Mouse (Mus musculus) liver, embryonic 11.5 days (tissue): Measurements from ENCODE around the gene Hipk4. TPM values are rescaled to one million over a fixed set of nuclear protein-coding genes. Genes with fewer than 3 reads are reported as not detected.
"Not testable (repeated sequence)": the region's sequence is repeated elsewhere in the genome, so short reads cannot be mapped to it uniquely, and the experiment has no call there.

Experiments
- ATAC-seq: fragments of 200-750 bp; cut with Nextera tagmentation; replicated peaks from 2 replicates; pipeline ENCODE4 v1.8.0; 2017; ENCODE audit warnings: moderate number of reproducible peaks, mild to moderate bottlenecking, moderate TSS enrichment, moderate library complexity; ENCODE audit not compliant: low FRiP score
- DNase-seq: peaks from one replicate; pipeline ENCODE4 v3.0.0-alpha.2; 2017; ENCODE audit warnings: low spot score
- H3K27ac ChIP-seq: fragments of 300-500 bp; sonication (generic); 2 replicates; pipeline ENCODE4 v1.5.1; 2014; ENCODE audit warnings: mild to moderate bottlenecking, low read depth, low read length, control low read depth
- H3K27me3 ChIP-seq: fragments of 300-500 bp; sonication (generic); replicated peaks from 2 replicates; pipeline ENCODE4 v1.6.1; 2014; ENCODE audit warnings: low read length, mixed read lengths; ENCODE audit not compliant: control insufficient read depth, insufficient read depth
- H3K36me3 ChIP-seq: fragments of 300-500 bp; sonication (generic); 2 replicates; pipeline ENCODE4 v1.6.1; 2014; ENCODE audit warnings: mild to moderate bottlenecking, low read length, moderate library complexity, mixed read lengths; ENCODE audit not compliant: control insufficient read depth, insufficient read depth
- H3K4me1 ChIP-seq: fragments of 300-500 bp; sonication (generic); replicated peaks from 2 replicates; pipeline ENCODE4 v1.6.1; 2014; ENCODE audit warnings: low read length, mixed read lengths; ENCODE audit not compliant: control insufficient read depth, insufficient read depth
- H3K4me2 ChIP-seq: fragments of 300-500 bp; sonication (generic); 2 replicates; pipeline ENCODE4 v1.6.1; 2014; ENCODE audit warnings: mild to moderate bottlenecking, control low read depth, moderate library complexity
- H3K4me3 ChIP-seq: fragments of 300-500 bp; sonication (generic); 2 replicates; pipeline ENCODE4 v1.5.1; 2014; ENCODE audit warnings: low read depth, low read length, control low read depth
- H3K9ac ChIP-seq: fragments of 300-500 bp; sonication (generic); 2 replicates; pipeline ENCODE4 v1.6.1; 2014; ENCODE audit warnings: low read depth, low read length, control low read depth
- H3K9me3 ChIP-seq: fragments of 300-500 bp; sonication (generic); 2 replicates; pipeline ENCODE4 v1.6.1; 2016; ENCODE audit warnings: low read length, inconsistent platforms, mixed read lengths; ENCODE audit not compliant: control insufficient read depth
- WGBS: fragments of 180-500 bp; shearing (Covaris S2); extraction: QIAGEN DNeasy Blood & Tissue Kit; methylation state at CpG from one replicate; pipeline ENCODE4 v1.1.7; 2014; 5-methylcytosine and 5-hydroxymethylcytosine counted together
- polyA plus RNA-seq: library from polyadenylated mRNA; unstranded; fragments of >200 nt; fragmentation: Nextera tagmentation; extraction: Ambion mirVana; gene quantifications from 2 replicates; pipeline ENCODE4 v1.2.1, GENCODE M21; 2014

The Hipk4 gene
- polyA plus RNA-seq, 1 experiment from 2014 or later, result 0.33 TPM

DNA sequence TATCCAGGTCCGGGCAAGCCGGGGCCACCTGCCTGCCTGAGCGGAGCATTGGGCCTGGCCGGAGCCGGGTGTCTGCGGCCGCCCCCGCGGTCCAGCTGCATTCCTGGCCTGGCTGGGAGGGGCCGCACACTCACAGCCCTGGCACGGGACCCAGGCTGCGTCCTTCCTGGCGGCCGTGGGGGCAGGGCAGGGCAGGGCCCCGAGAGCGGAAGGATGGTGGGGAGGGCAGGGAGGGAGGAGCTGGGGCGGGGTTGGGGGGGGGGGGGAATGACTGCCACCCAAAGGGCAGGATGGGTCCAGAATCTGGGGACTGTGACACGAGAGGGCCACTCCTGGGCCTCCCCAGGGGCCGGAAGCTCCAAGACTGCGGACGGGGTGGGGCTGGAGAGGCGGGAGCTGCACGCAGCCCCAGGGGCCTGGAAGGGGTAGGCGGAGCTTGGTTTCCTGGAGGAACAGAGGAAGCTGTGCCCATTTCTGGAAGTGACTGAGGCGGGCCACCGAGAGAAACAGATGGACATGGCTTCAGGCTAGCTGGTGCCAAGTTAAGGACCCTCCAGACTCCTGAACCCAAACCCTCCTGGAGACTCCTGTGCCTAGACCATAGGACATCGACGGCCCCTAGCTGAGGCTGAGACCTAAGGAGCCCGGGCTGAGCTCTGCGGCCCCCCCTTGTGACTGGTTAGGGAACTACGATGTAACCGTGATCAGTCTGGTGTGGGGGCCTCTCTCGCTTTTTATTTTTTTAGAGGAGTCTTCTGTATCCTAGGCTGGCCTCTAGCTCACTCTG is 32.3 kb upstream of the Hipk4 start:
- peak overlapping the region; percentile 68 for H3K9ac ChIP-seq
- H3K36me3 ChIP-seq, result peaks cover 8% of the 10 kb centered on the region; the same call in 1 of the 2 replicates
- no peaks in the 10 kb centered on the region for H3K27me3 ChIP-seq
- H3K4me3 ChIP-seq, result peak overlapping the region; percentile 53
- peak overlapping the region; percentile 78 for H3K4me2 ChIP-seq
- peaks cover 38% of the 10 kb centered on the region for H3K4me1 ChIP-seq
- ATAC-seq (peak; percentile 88), DNase-seq (peak; percentile 95)
- H3K9me3 ChIP-seq, result no peaks in the 10 kb centered on the region
- peak overlapping the region; percentile 96 for H3K27ac ChIP-seq
- WGBS, result under 1% methylated on average over 31 of the region's 33 CpGs

DNA sequence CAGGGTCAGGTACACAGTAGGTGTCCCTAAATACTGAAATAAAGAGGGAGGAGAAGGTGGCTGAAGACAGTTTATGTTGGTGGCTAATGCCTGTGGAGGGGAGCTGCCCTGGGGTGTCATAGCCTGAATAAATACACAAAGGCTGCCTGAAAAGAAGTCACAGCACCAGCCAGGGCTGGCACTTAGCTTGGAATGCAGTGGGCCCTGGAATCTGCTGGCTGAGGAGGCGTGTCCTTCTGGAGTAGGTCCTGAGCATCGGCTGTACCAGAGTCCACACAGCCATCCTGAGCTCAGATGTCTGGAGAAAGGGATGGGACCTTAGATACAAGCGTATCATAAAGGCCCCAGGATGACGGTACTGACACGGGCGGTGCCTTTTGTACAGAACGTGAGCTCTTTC is 31.2 kb upstream of the Hipk4 start:
- Histone ChIP-seq H3K27ac (peak overlapping the region; percentile 96), H3K9me3 (no peaks in the 10 kb centered on the region), H3K4me2 (peak overlapping the region; percentile 78), H3K27me3 (no peaks in the 10 kb centered on the region), H3K9ac (peak overlapping the region; percentile 68), H3K4me1 (peaks cover 37% of the 10 kb centered on the region), H3K4me3 (0 out of 2 replicates have a peak overlapping the region, but pooled peaks have one; percentile 53), H3K36me3 (peaks cover 8% of the 10 kb centered on the region; the same call in 1 of the 2 replicates)
- DNase-seq (no peak), ATAC-seq (no peak)
- 73% methylated on average over 7 of the region's 7 CpGs for WGBS

DNA sequence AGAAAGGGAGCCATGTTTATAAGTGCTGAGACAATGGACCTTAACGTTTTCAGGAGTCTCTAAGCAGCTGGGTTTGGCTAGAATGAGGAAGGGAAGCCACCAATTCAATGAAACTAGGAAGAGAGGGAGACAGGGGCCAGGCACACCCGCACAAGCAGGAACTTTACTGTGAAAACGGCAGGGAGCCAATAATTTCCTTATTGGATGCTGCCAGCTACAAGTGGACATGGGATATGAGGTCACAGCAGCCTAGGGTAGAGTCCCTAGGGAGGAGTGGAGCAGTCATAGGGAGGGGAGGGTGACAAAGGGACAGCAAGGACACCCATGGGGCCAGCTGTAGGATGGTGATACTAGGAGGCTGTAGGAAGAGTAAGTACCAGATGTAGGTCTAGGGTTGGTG is 30.0 kb upstream of the Hipk4 start:
- Histone ChIP-seq H3K4me1 (peaks cover 41% of the 10 kb centered on the region), H3K27me3 (no peaks in the 10 kb centered on the region), H3K4me3 (no peak overlapping the region), H3K27ac (no peak overlapping the region), H3K9ac (no peak overlapping the region), H3K36me3 (peaks cover 8% of the 10 kb centered on the region; the same call in 1 of the 2 replicates), H3K9me3 (no peaks in the 10 kb centered on the region), H3K4me2 (no peak overlapping the region)
- no peak for DNase-seq
- ATAC-seq, result no peak
- WGBS, result 56% methylated on average over 3 of the region's 3 CpGs

DNA sequence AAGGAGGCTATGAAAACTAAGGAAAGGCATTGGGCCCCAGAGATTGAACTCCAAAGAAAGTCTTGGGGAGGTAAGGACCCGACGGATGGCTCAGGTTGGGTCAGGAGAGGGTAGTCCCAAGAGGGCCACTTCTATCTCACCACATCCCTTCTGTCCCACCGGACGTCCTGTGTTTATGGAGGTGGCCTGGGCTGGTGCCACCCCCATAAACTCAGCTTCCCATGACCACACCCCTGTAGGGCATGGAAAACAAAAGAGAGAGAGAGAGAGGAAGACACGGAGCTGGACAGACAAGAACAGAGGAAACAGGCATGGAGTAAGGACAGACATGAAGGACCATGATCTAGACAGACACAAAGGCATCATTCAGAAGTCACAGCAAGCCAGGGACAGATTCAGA is 29.6 kb upstream of the Hipk4 start:
- WGBS, result 86% methylated on average over 5 of the region's 5 CpGs
- no peak overlapping the region for H3K4me2 ChIP-seq
- no peaks in the 10 kb centered on the region for H3K27me3 ChIP-seq
- H3K4me3 ChIP-seq, result no peak overlapping the region
- ATAC-seq, result no peak
- DNase-seq, result no peak
- no peak overlapping the region for H3K27ac ChIP-seq
- H3K36me3 ChIP-seq, result peaks cover 8% of the 10 kb centered on the region; the same call in 1 of the 2 replicates
- H3K9me3 ChIP-seq, result no peaks in the 10 kb centered on the region
- peaks cover 36% of the 10 kb centered on the region for H3K4me1 ChIP-seq
- no peak overlapping the region for H3K9ac ChIP-seq

DNA sequence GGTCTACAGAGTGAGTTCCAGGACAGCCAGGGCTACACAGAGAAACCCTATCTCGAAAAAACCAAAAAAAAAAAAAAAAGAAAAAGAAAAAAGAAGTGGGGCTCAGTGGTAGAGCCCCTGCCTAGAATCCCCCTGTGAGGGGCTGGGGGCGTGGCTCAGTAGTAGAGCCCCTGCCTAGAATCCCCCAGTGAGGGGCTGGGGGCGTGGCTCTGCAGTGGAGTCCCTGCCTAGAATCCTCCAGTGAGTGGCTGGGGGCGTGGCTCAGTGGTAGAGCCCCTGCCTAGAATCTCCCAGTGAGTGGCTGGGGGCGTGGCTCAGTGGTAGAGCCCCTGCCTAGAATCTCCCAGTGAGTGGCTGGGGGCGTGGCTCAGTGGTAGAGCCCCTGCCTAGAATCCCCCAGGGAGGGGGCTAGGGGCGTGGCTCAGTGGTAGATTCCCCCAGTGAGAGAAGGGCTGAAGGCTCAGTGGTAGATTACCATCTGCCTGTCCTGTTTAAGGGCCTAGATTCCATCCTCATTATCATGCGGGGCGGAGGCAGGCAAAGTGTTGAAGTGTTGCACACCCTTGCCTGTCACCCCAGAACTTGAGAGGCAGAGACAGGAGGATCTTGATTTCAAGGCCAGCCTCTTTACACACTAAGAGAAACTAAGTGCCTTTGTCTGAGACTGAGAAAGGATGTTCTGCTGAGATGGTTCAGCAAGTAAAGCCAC is 28.3 kb upstream of the Hipk4 start:
- not testable (repeated sequence) for ATAC-seq, H3K9ac ChIP-seq, H3K4me3 ChIP-seq, H3K27me3 ChIP-seq, H3K36me3 ChIP-seq, H3K9me3 ChIP-seq, H3K4me2 ChIP-seq, H3K27ac ChIP-seq, DNase-seq
- WGBS, result 82% methylated on average over 9 of the region's 9 CpGs
- H3K4me1 ChIP-seq, result peaks cover 24% of the 10 kb centered on the region

DNA sequence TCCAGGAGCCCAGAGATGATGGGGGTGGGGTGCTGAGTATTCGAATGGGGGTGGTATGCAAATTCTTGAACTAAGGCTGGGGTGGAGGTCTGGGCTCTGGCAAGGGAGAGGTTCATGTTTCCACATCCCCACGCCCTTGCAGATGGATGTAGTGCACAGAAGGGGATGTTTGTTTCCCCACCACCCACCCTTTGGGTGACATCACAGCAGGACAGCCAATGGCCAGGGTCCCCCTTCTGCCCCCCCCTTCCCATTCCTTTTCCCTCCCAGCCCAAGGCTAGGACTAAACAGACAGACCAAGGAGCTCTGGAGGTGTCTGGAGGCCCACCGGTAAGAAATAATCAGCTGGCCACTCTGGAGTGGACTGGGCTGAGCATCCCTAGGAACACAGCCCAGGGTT is 24.0 kb upstream of the Hipk4 start, which contains the start of gene Prx:
Prx (plus strand) TSS at position 289 of the 400 bp plus-strand sequence.
- H3K4me3 ChIP-seq, result no peak within 1 kb of the TSS
- H3K4me2 ChIP-seq, result no peak within 1 kb of the TSS
- ATAC-seq, result no peak
- no peaks in the 10 kb centered on the region for H3K36me3 ChIP-seq
- no peak for DNase-seq
- H3K27me3 ChIP-seq, result no peaks in the 10 kb centered on the region
- H3K4me1 ChIP-seq, result peaks cover 6% of the 10 kb centered on the region
- WGBS, result 53% methylated on average over 3 of the region's 3 CpGs
- H3K9ac ChIP-seq, result no peak within 1 kb of the TSS
- H3K9me3 ChIP-seq, result no peaks in the 10 kb centered on the region
- no peak within 1 kb of the TSS for H3K27ac ChIP-seq

DNA sequence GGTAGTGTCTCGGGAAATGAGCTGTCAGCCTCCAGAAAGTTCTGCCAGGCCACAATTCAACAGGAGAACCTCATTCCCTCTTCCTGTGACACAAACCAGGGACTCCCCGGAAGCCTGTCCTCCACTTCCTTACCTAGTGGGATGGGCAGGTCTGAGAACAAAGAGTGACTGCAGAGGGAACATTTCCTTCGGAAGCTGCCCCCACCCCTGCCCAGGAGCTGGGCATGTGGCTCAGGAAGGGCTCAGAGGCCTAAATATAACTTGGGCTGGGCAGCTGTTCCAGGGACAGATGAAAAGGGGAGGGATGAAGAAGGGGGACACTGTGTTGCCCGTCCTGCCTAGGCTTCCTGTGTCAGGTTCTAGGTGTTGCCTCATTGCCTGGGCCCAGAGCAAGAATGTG is 21.4 kb upstream of the Hipk4 start:
- DNase-seq, result no peak
- Histone ChIP-seq H3K9ac (no peak overlapping the region), H3K27me3 (no peaks in the 10 kb centered on the region), H3K36me3 (no peaks in the 10 kb centered on the region), H3K4me1 (peaks cover 6% of the 10 kb centered on the region), H3K4me2 (no peak overlapping the region), H3K4me3 (no peak overlapping the region), H3K27ac (no peak overlapping the region), H3K9me3 (no peaks in the 10 kb centered on the region)
- ATAC-seq, result no peak
- 59% methylated on average over 4 of the region's 4 CpGs for WGBS

DNA sequence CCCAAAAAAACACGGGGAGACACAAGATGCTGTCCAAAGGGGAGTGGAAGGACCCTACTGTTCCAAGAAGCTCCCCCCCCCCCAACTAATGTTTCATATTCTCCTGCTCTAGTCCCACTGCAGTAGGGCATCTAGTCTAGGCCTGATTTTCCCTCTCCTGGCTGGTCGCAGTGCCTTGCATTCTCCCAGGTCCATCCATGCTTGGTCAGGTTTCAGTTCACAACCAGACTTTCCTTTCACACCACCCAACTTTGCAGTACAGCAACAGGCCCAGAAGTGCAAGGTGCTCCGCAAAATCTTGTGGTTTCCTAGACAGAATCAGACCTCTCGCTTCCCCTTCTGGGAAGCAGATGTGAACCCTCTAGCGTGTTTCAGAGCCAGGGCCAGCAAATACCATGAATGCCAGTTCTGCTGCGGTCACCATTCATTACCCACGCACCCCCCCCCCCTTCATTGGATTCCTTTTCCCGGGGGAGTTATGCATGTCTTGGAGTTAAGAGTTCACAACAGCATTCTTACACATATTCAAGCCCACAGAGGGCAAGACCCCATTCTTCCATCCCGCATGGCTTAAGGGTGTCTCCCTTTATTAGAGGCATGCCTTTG is 16.2 kb upstream of the Hipk4 start:
- Histone ChIP-seq H3K27ac (peak overlapping the region; percentile 99), H3K4me2 (peak overlapping the region; percentile 80), H3K36me3 (no peaks in the 10 kb centered on the region), H3K9ac (peak overlapping the region; percentile 54), H3K4me1 (peaks cover 7% of the 10 kb centered on the region), H3K4me3 (peak overlapping the region; percentile 68), H3K27me3 (no peaks in the 10 kb centered on the region), H3K9me3 (no peaks in the 10 kb centered on the region)
- ATAC-seq (no peak), DNase-seq (no peak)
- WGBS, result 49% methylated on average over 9 of the region's 9 CpGs
